Mouse (Mus musculus) spleen, adult 12 weeks (tissue): Measurements from ENCODE around the gene Bcor.

ENCODE experiments used
- DNase-seq: peaks from one replicate; pipeline ENCODE4 v3.0.0; 2022; ENCODE audit warnings: low spot score

Gene Bcor

GRCm38 (mm10) chrX:12062121-12062931 is 97.8 kb downstream of the Bcor start:
- no peak for DNase-seq

- DNase-seq = no peak
These were observed 99.3 kb downstream of the Bcor start for GRCm38 (mm10) chrX:12060848-12061247.

GRCm38 (mm10) chrX:12057210-12057609 is 102.9 kb downstream of the Bcor start:
- no peak for DNase-seq

- no peak for DNase-seq
These were observed 106.7 kb downstream of the Bcor start for GRCm38 (mm10) chrX:12053315-12053914.

GRCm38 (mm10) chrX:12052651-12053050 is 107.5 kb downstream of the Bcor start:
- no peak for DNase-seq

- no peak for DNase-seq
These were observed 111.4 kb downstream of the Bcor start for GRCm38 (mm10) chrX:12048721-12049120.

GRCm38 (mm10) chrX:12048166-12048565 is 112.0 kb downstream of the Bcor start:
- DNase-seq = no peak

- no peak for DNase-seq
These were observed 112.8 kb downstream of the Bcor start for GRCm38 (mm10) chrX:12047223-12047911.

GRCm38 (mm10) chrX:12046676-12047075 is 113.5 kb downstream of the Bcor start:
- no peak for DNase-seq

GRCm38 (mm10) chrX:12043352-12043751 is 116.8 kb downstream of the Bcor start:
- no peak for DNase-seq

- no peak for DNase-seq
These were observed 118.7 kb downstream of the Bcor start for GRCm38 (mm10) chrX:12041453-12041852.

- DNase-seq = no peak
These were observed 145.3 kb downstream of the Bcor start for GRCm38 (mm10) chrX:12014726-12015464.

GRCm38 (mm10) chrX:12010660-12011059 is 149.5 kb downstream of the Bcor start:
- no peak for DNase-seq

GRCm38 (mm10) chrX:12009046-12009445 is 151.1 kb downstream of the Bcor start:
- DNase-seq = no peak

- DNase-seq = no peak
These were observed 152.2 kb downstream of the Bcor start for GRCm38 (mm10) chrX:12007832-12008540.

GRCm38 (mm10) chrX:12006882-12007753 is 153.0 kb downstream of the Bcor start:
- DNase-seq = peak; percentile 46

GRCm38 (mm10) chrX:12006031-12006881 is 153.9 kb downstream of the Bcor start:
- peak; percentile 37 for DNase-seq

GRCm38 (mm10) chrX:12005181-12006030 is 154.7 kb downstream of the Bcor start:
- DNase-seq = peak; percentile 40

- DNase-seq = no peak
These were observed 155.7 kb downstream of the Bcor start for GRCm38 (mm10) chrX:12004416-12004815.
